Mouse (Mus musculus): ENCODE data around the gene Trpm8. TPM values are rescaled to one million over a fixed set of nuclear protein-coding genes. Genes with fewer than 3 reads are reported as not detected.

The Trpm8 gene
- polyA plus RNA-seq (2014; fragmentation: Nextera tagmentation; extraction: Ambion mirVana) = not detected in 2 replicates

GRCm38 (mm10) chr1:88277098-88277817 is at the start of gene Trpm8, which contains the start of gene Hjurp:
TSS of gene Trpm8 (plus strand) at chr1:88277661.
TSS of gene Hjurp (minus strand) at chr1:88277633.
- Histone ChIP-seq H3K4me2 (peak within 1 kb of the TSS; percentile 77), H3K36me3 (ENCODE audit: control insufficient read depth, insufficient read depth, low read length) (peaks cover 38% of the 10 kb centered on the region), H3K27me3 (replicated peaks; ENCODE audit: control insufficient read depth, insufficient read depth, low read length) (no peaks in the 10 kb centered on the region), H3K9ac (ENCODE audit: low read depth, low read length) (peak within 1 kb of the TSS; percentile 91), H3K9me3 (ENCODE audit: control insufficient read depth, low read length) (peaks cover 11% of the 10 kb centered on the region), H3K4me3 (ENCODE audit: low read depth, low read length) (peak within 1 kb of the TSS; percentile 74), H3K4me1 (replicated peaks; ENCODE audit: control insufficient read depth, insufficient read depth, low read length) (peaks cover 15% of the 10 kb centered on the region), H3K27ac (ENCODE audit: low read depth, low read length) (peak within 1 kb of the TSS; percentile 91)
- WGBS = under 1% methylated on average over 50 of the region's 50 CpGs
- ATAC-seq (replicated peaks; ENCODE audit: low FRiP score) = peak; percentile 93
- peak; percentile 100 for DNase-seq (ENCODE audit: low spot score)

GRCm38 (mm10) chr1:88228121-88228520 is 49.3 kb upstream of the Trpm8 start:
- H3K4me3 ChIP-seq (ENCODE audit: low read depth, low read length) = no peak overlapping the region
- no peak overlapping the region for H3K4me2 ChIP-seq
- no peaks in the 10 kb centered on the region for H3K27me3 ChIP-seq (replicated peaks; ENCODE audit: control insufficient read depth, insufficient read depth, low read length)
- H3K9ac ChIP-seq (ENCODE audit: low read depth, low read length) = no peak overlapping the region
- no peak for DNase-seq (ENCODE audit: low spot score)
- no peak for ATAC-seq (replicated peaks; ENCODE audit: low FRiP score)
- H3K4me1 ChIP-seq (replicated peaks; ENCODE audit: control insufficient read depth, insufficient read depth, low read length) = no peaks in the 10 kb centered on the region
- H3K27ac ChIP-seq (ENCODE audit: low read depth, low read length) = no peak overlapping the region
- no peaks in the 10 kb centered on the region for H3K36me3 ChIP-seq (ENCODE audit: control insufficient read depth, insufficient read depth, low read length)
- peaks cover 76% of the 10 kb centered on the region for H3K9me3 ChIP-seq (ENCODE audit: control insufficient read depth, low read length)
- WGBS = 66% methylated on average over 7 of the region's 7 CpGs

GRCm38 (mm10) chr1:88229566-88229965 is 47.9 kb upstream of the Trpm8 start:
- Histone ChIP-seq H3K36me3 (ENCODE audit: control insufficient read depth, insufficient read depth, low read length) (no peaks in the 10 kb centered on the region), H3K4me2 (no peak overlapping the region), H3K9ac (ENCODE audit: low read depth, low read length) (no peak overlapping the region), H3K9me3 (ENCODE audit: control insufficient read depth, low read length) (peaks cover 89% of the 10 kb centered on the region), H3K27me3 (replicated peaks; ENCODE audit: control insufficient read depth, insufficient read depth, low read length) (no peaks in the 10 kb centered on the region), H3K4me1 (replicated peaks; ENCODE audit: control insufficient read depth, insufficient read depth, low read length) (no peaks in the 10 kb centered on the region), H3K27ac (ENCODE audit: low read depth, low read length) (no peak overlapping the region), H3K4me3 (ENCODE audit: low read depth, low read length) (no peak overlapping the region)
- WGBS = 72% methylated on average over 3 of the region's 3 CpGs
- ATAC-seq (replicated peaks; ENCODE audit: low FRiP score) (no peak), DNase-seq (ENCODE audit: low spot score) (no peak)

GRCm38 (mm10) chr1:88229986-88230385 is 47.5 kb upstream of the Trpm8 start:
- no peak overlapping the region for H3K27ac ChIP-seq (ENCODE audit: low read depth, low read length)
- DNase-seq (ENCODE audit: low spot score) (no peak), ATAC-seq (replicated peaks; ENCODE audit: low FRiP score) (no peak)
- no peak overlapping the region for H3K4me3 ChIP-seq (ENCODE audit: low read depth, low read length)
- H3K4me1 ChIP-seq (replicated peaks; ENCODE audit: control insufficient read depth, insufficient read depth, low read length) = no peaks in the 10 kb centered on the region
- no peak overlapping the region for H3K4me2 ChIP-seq
- no peaks in the 10 kb centered on the region for H3K36me3 ChIP-seq (ENCODE audit: control insufficient read depth, insufficient read depth, low read length)
- peaks cover 93% of the 10 kb centered on the region for H3K9me3 ChIP-seq (ENCODE audit: control insufficient read depth, low read length)
- WGBS = 73% methylated on average over 5 of the region's 5 CpGs
- no peak overlapping the region for H3K9ac ChIP-seq (ENCODE audit: low read depth, low read length)
- no peaks in the 10 kb centered on the region for H3K27me3 ChIP-seq (replicated peaks; ENCODE audit: control insufficient read depth, insufficient read depth, low read length)

- H3K27ac ChIP-seq (ENCODE audit: low read depth, low read length) = no peak overlapping the region
- no peak for DNase-seq (ENCODE audit: low spot score)
- no peaks in the 10 kb centered on the region for H3K27me3 ChIP-seq (replicated peaks; ENCODE audit: control insufficient read depth, insufficient read depth, low read length)
- no peak for ATAC-seq (replicated peaks; ENCODE audit: low FRiP score)
- 68% methylated on average over 7 of the region's 7 CpGs for WGBS
- peaks cover 95% of the 10 kb centered on the region for H3K9me3 ChIP-seq (ENCODE audit: control insufficient read depth, low read length)
- H3K4me1 ChIP-seq (replicated peaks; ENCODE audit: control insufficient read depth, insufficient read depth, low read length) = no peaks in the 10 kb centered on the region
- H3K9ac ChIP-seq (ENCODE audit: low read depth, low read length) = no peak overlapping the region
- H3K4me2 ChIP-seq = no peak overlapping the region
- no peak overlapping the region for H3K4me3 ChIP-seq (ENCODE audit: low read depth, low read length)
- H3K36me3 ChIP-seq (ENCODE audit: control insufficient read depth, insufficient read depth, low read length) = no peaks in the 10 kb centered on the region
Measured at GRCm38 (mm10) chr1:88230421-88230820, 47.0 kb upstream of the Trpm8 start.

- DNase-seq (ENCODE audit: low spot score) (no peak), ATAC-seq (replicated peaks; ENCODE audit: low FRiP score) (no peak)
- Histone ChIP-seq H3K9me3 (ENCODE audit: control insufficient read depth, low read length) (peaks cover 95% of the 10 kb centered on the region), H3K27me3 (replicated peaks; ENCODE audit: control insufficient read depth, insufficient read depth, low read length) (no peaks in the 10 kb centered on the region), H3K4me1 (replicated peaks; ENCODE audit: control insufficient read depth, insufficient read depth, low read length) (no peaks in the 10 kb centered on the region), H3K4me3 (ENCODE audit: low read depth, low read length) (no peak overlapping the region), H3K27ac (ENCODE audit: low read depth, low read length) (no peak overlapping the region), H3K4me2 (no peak overlapping the region), H3K9ac (ENCODE audit: low read depth, low read length) (no peak overlapping the region), H3K36me3 (ENCODE audit: control insufficient read depth, insufficient read depth, low read length) (no peaks in the 10 kb centered on the region)
- 67% methylated on average over 6 of the region's 6 CpGs for WGBS
Measured at GRCm38 (mm10) chr1:88230981-88231802, 46.3 kb upstream of the Trpm8 start.

- Histone ChIP-seq H3K4me2 (no peak overlapping the region), H3K27ac (ENCODE audit: low read depth, low read length) (no peak overlapping the region), H3K4me3 (ENCODE audit: low read depth, low read length) (no peak overlapping the region), H3K27me3 (replicated peaks; ENCODE audit: control insufficient read depth, insufficient read depth, low read length) (no peaks in the 10 kb centered on the region), H3K9me3 (ENCODE audit: control insufficient read depth, low read length) (peaks cover 92% of the 10 kb centered on the region), H3K9ac (ENCODE audit: low read depth, low read length) (no peak overlapping the region), H3K4me1 (replicated peaks; ENCODE audit: control insufficient read depth, insufficient read depth, low read length) (no peaks in the 10 kb centered on the region), H3K36me3 (ENCODE audit: control insufficient read depth, insufficient read depth, low read length) (no peaks in the 10 kb centered on the region)
- 61% methylated on average over 7 of the region's 7 CpGs for WGBS
- DNase-seq (ENCODE audit: low spot score) (no peak), ATAC-seq (replicated peaks; ENCODE audit: low FRiP score) (no peak)
Measured at GRCm38 (mm10) chr1:88231803-88232499, 45.5 kb upstream of the Trpm8 start.

- ATAC-seq (replicated peaks; ENCODE audit: low FRiP score) = no peak
- DNase-seq (ENCODE audit: low spot score) = no peak
- whole genome bisulfite sequencing = 48% methylated on average over 3 of the region's 3 CpGs
- H3K4me3 ChIP-seq (ENCODE audit: low read depth, low read length) = no peak overlapping the region
- H3K4me2 ChIP-seq = no peak overlapping the region
- H3K27me3 ChIP-seq (replicated peaks; ENCODE audit: control insufficient read depth, insufficient read depth, low read length) = no peaks in the 10 kb centered on the region
- H3K36me3 ChIP-seq (ENCODE audit: control insufficient read depth, insufficient read depth, low read length) = no peaks in the 10 kb centered on the region
- no peaks in the 10 kb centered on the region for H3K4me1 ChIP-seq (replicated peaks; ENCODE audit: control insufficient read depth, insufficient read depth, low read length)
- no peak overlapping the region for H3K27ac ChIP-seq (ENCODE audit: low read depth, low read length)
- no peak overlapping the region for H3K9ac ChIP-seq (ENCODE audit: low read depth, low read length)
- H3K9me3 ChIP-seq (ENCODE audit: control insufficient read depth, low read length) = peaks cover 94% of the 10 kb centered on the region
Measured at GRCm38 (mm10) chr1:88232664-88233380, 44.6 kb upstream of the Trpm8 start.

All from liver, embryonic 11.5 days (tissue).